Mouse (Mus musculus): ENCODE results near the gene Dedd.

DNA sequence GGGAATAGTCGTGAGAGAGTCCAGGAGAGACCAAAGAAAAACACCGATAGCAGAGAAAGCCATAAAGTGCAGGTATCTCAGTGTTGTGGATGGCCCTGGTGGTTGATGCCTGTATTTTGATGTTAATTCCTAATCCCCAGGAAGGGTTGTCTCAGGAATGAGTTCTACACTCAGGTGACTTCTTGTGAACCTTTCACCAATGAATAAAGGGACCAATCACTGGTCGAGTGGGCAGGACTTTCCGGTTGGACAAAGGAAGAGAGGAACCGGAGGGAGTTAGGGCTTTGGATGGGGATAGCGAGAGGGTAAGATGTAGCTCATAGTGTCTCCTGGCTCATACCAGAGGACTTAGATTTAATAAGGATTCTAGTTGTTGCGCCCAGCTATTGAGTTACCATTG is 9.2 kb upstream of the Dedd start:
- TF ChIP-seq CTCF (IDR thresholded peaks at IDR 0.05; ENCODE audit: low read depth) (no peak), EP300 (optimal IDR thresholded peaks at IDR 0.05) (no peak)
